ENCODE assay signal across 19 mouse cellular contexts in genomic region chr1:190307751-190308150, GRCm38 (mm10).
"Had no signal": no experiment of that assay in that cellular context is flagged by ENCODE, and none has a peak within 500 bp of the region (broad histone marks: within the 10 kb centered on the region; RNA-seq: fewer than 3 reads in every experiment).

No protein-coding gene starts in this region.

- H3K9ac ChIP-seq: liver, embryonic 15.5 days; lung, embryonic 14.5 days; midbrain, embryonic 12.5 days; neural tube, embryonic 12.5 days had no signal

- H3K4me2 ChIP-seq: liver, embryonic 15.5 days; lung, embryonic 14.5 days; midbrain, embryonic 12.5 days; neural tube, embryonic 12.5 days had no signal

- ATAC-seq: midbrain, embryonic 16.5 days had no signal

- H3K4me3 ChIP-seq: liver, embryonic 15.5 days; midbrain, embryonic 10.5 days; midbrain, embryonic 12.5 days; myocyte; neural tube, embryonic 12.5 days had no signal

- DNase-seq: lung, adult 18-20 months; lung, embryonic 14.5 days; lung, postnatal 10 days; lung, postnatal 4 days; midbrain, embryonic 14.5 days; retina, postnatal 1 day; right cerebral cortex, adult 18-20 months; right cerebral cortex, postnatal 25 days; right cerebral cortex, postnatal 4 days; spleen, adult 18-20 months; thymus, adult 18-20 months; thymus, postnatal 14 days; thymus, postnatal 36 days had no signal

- H3K27ac ChIP-seq: liver, embryonic 15.5 days; midbrain, embryonic 10.5 days; midbrain, embryonic 12.5 days; neural tube, embryonic 12.5 days had no signal

- H3K27me3 ChIP-seq: liver, embryonic 15.5 days; midbrain, embryonic 12.5 days; neural tube, embryonic 12.5 days had no signal

- H3K36me3 ChIP-seq: liver, embryonic 15.5 days; midbrain, embryonic 10.5 days; midbrain, embryonic 12.5 days; neural tube, embryonic 12.5 days had no signal

- H3K4me1 ChIP-seq: liver, embryonic 15.5 days; midbrain, embryonic 10.5 days; midbrain, embryonic 12.5 days; neural tube, embryonic 12.5 days had no signal
